Mouse (Mus musculus) spleen, adult 12 weeks (tissue): ENCODE measurements at regions not wholly inside any gene's neighbourhood (a gene's known extent, or its start where the extent isn't known, plus 50 kb on each side); places are given as distances from the start of the nearest gene placed in this dataset.

Experiments
- DNase-seq: peaks from one replicate; pipeline ENCODE4 v3.0.0; 2022; ENCODE audit warnings: low spot score

- no peak for DNase-seq
Measured at GRCm38 (mm10) chr3:149220958-149221357, 230.6 kb upstream of the Adgrl2 start.

GRCm38 (mm10) chr3:149220304-149220951 lies 230.1 kb upstream of the Adgrl2 start:
- no peak for DNase-seq

- no peak for DNase-seq
Measured at GRCm38 (mm10) chr3:149219381-149220303, 229.3 kb upstream of the Adgrl2 start.

DNA sequence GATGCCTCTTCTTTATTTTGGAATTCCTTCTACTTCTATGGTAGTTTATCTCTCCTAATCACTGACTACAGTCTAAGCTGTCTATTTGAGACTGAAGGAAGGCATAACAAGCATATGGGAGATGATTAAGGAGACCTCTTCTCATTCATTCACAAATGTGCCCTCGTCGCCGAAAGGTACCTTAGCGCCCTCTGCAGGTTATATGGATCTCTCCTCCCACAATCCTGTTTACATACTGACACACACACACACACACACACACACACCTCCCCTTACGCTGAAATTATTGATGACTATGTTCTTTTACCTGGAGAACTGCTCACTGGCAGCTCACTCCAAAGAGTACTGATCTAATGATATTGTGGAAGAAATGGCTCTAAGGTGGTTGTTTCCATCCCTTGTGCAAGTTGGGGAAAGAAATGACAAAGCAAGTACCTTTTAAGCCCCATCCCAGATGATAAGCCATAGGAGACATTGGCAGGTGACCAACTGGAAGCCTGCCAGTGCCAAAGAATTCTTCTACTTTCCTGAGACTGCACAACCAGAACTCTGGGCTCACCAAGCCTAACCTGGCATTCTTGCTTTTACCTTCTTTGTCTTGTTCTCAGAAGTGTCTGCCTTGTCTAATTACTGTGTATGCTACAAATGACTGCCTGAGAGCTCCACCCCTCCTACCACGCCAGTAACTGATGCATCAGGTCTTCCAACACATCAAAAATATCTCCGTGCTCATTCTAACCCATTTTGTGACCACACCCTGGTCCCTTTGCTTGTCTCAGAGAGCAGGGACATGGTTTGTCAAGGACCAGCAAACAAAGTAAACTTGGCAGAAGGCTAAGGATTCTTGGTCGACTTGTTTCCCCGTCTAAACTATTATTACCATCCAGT lies 227.8 kb upstream of the Adgrl2 start:
- DNase-seq, result no peak

GRCm38 (mm10) chr3:149216759-149217400 lies 226.5 kb upstream of the Adgrl2 start:
- DNase-seq, result no peak

DNA sequence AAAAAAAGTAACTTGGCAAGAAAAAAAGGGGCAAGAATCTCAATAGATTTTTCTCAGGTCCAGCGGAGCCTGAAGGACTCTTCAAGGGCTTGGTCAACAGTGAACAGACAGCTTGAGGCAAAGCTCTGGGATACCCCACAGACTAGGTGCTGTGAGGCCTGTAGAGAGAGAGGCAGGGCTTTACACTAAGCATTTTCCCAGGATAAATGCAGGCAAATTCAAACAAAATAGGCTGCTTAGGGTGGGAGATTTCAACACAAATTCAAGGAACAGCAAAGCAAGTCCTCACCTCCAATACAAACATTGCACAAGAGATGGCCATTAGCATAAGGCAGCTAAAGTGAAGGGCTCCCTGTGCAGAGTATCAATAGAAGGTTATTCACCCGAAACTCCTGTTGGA lies 225.3 kb upstream of the Adgrl2 start:
- DNase-seq, result no peak

- no peak for DNase-seq
Measured at GRCm38 (mm10) chr3:149211909-149212308, 221.6 kb upstream of the Adgrl2 start.

GRCm38 (mm10) chr3:149209260-149209659 lies 218.9 kb upstream of the Adgrl2 start:
- no peak for DNase-seq

GRCm38 (mm10) chr3:149203451-149203850 lies 213.1 kb upstream of the Adgrl2 start:
- no peak for DNase-seq

DNA sequence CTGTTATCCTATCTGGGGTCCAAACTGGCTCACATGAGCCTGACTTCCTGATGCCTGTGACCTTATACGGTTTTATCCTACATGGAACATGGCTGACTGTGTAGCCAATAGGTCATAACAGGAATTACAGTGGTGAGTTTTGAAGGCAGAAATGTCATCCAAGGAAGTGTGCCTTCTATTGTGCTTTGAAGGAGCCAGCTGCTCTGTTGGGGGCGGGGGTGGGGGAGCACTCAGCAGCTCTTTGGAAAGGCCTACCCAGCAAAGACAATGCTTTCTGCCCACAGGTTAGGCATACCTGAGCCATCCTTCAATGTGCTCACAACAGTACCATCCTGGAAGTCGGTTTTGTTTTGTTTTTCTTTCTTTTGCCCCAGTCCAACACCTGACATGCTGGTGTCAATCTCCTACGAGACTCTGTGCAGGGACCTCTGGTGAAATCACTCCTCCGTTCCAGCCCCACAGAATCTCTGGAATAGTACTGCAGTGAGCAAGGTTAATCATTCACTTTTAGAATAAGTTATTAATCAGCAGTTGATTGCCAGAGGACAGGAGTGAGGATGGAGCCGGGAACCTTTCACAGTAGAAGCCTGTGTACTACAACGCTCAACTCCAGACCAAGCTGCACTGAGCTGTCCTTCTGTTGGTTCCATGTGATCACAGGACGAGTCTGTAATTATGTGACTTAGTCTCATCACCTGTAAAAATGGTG lies 206.3 kb upstream of the Adgrl2 start:
- DNase-seq, result no peak

DNA sequence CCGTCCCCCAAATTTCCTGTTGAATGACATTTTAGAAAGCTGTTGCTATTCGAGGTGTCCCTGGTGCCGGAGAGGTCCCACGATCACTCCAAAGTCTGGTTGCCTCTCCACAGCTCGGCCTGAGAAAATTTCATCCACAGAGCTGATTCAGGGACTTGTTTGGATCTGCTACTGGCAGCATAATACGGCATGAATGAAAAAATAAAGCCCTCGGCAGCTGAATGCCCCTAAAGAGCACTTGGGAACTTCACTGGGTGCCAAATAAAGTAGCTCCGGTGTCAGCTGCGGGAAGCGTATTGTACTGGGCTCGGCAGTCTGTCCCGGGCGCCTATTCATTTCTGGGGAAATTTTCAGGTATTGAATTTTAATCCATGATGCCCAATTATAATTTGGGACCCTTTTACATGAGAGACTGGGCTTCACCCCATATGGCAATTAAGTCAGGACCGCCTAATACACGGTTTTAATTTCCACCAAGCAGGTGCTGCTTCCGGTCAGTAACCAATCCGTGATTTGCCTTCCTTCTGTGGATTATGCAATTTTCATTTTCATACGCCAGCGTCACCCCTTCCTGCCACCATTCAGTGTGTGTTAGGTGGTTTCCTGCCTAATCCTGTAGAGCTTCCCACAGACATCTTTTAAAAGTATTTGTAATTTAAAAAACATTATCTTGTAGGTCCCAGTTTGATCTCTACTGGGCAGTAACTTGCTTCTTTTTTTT lies 200.7 kb upstream of the Adgrl2 start:
- no peak for DNase-seq

DNA sequence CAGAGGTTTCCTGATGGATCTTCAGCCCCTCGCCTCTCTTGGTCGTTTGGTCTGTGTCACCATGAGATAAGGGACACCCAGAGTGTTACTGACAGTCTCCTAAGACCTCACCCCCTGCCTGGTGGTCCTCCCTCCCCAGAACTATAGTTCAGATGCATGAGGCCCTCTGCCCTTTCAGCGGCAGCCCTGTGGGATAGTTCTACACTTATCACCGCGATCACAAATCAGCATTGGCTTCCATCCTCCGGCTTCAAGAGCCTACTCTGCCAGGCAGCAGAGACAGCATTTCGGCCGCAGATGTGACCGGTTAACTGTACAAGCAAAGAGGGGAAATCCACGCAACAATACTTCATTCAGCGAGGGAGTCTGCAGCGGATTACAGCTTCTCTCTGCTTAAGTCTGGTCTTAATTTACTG lies 193.8 kb upstream of the Adgrl2 start:
- DNase-seq, result no peak

DNA sequence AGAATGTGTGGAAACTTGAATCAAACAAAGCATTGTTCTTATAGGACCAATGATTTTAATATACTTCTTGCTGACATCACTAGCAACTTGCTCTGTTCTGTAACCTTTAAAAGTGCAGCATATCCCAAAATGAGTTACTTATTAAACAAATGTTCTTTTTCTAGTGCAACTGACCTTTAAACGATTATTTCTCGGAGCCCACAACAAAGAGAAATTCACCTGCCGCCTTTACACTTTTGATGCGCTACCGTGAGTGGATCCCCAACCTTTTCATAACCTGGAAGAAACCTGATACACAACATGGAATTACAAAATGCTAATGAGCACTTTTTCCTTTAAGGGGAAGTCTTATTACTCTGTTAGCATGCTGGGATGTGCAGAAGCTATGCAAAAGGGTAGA lies 191.7 kb upstream of the Adgrl2 start:
- DNase-seq, result no peak

DNA sequence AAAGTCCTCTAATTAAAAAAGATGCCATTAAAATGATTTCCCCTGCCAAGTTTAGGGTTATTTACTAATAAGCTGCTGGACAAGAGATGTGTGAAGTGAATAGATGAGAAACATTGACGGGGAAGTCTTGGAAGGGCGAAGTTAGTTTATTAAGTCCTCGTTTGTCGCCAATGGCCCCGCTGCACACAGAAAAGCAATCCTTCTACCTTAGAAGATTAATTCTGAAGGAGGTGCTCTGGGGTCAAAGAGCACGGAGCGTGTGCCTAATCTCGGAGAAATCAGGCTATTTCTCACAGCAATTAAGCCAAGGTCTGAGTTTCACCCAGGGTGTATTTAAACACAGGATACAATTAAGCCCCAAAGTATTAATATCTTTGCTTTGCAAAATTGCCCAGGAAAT lies 189.8 kb upstream of the Adgrl2 start:
- DNase-seq, result no peak

GRCm38 (mm10) chr3:149179486-149180116 lies 189.2 kb upstream of the Adgrl2 start:
- DNase-seq, result no peak

- DNase-seq, result no peak
Measured at GRCm38 (mm10) chr3:149178891-149179290, 188.5 kb upstream of the Adgrl2 start.

GRCm38 (mm10) chr3:149174689-149175390 lies 184.5 kb upstream of the Adgrl2 start:
- DNase-seq, result no peak

DNA sequence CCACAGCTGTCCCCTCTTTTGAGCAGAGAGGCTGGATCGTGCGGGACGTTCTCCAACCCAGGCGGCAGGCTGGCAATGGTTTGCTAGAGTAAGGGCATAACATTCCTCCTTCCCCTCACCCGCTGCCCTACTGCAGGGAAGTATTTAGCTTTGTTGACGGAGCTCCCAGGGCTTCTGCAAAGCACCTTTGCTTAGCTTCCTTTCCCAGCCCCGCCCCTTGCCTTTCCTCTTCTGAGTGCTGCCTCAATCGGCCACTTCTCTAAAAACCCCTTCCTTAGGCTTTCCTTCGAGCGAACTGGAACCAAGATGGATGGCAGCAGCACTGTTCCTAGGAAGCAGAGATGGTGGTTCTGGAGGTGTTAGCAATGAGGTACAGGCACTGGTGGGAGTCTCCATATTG lies 183.2 kb upstream of the Adgrl2 start:
- no peak for DNase-seq

DNA sequence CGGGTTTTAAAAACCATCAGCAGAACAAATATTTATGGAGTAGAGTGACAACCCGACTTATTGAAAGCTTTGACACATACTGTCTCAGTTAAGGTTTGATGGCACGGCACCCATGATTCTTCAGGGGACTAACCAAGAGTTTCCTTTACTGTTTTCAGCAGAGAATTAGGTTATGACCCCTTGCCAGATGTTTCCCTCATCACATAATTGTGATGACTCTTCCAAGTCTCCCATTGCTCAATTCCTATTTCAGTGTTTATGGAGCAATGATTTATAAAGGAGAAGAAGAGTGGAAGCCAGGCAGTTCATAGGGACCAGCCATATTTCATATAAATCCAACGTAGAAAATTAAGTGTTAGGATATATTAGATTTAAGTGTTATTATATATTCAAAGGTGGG lies 181.4 kb upstream of the Adgrl2 start:
- no peak for DNase-seq
